Mouse (Mus musculus) mouse embryonic stem cell (cell line): ENCODE data around the gene Abcg1.

ENCODE experiments used
- in situ Hi-C, 2 experiments: fragments of 300-500 bp; cut with MboI; formaldehyde crosslinking; loops; 1 replicate in 1 of 2; 3 replicates in 1 of 2; pipeline ENCODE4 v1.14.3; 2019 to 2020; ENCODE audit warnings: low sequenced_read_pairs in 2 of 2, low pct_unique_long_range_greater_than_20kb in 1 of 2, mixed read lengths in 1 of 2; ENCODE audit not compliant: unreplicated experiment in 1 of 2

The Abcg1 gene

GRCm38 (mm10) chr17:31145998-31146397 lies 88.5 kb downstream of the Abcg1 start:
- in situ Hi-C loops: no loop called here

GRCm38 (mm10) chr17:31152512-31152911 lies 95.0 kb downstream of the Abcg1 start:
- in situ Hi-C loops: no loop called here

GRCm38 (mm10) chr17:31152966-31153499 lies 95.6 kb downstream of the Abcg1 start:
- in situ Hi-C loops: no loop called here

- in situ Hi-C loops: no loop called here
Observed at GRCm38 (mm10) chr17:31153785-31154184, 96.3 kb downstream of the Abcg1 start.

GRCm38 (mm10) chr17:31157921-31158320 lies 100.4 kb downstream of the Abcg1 start:
- in situ Hi-C loops: no loop called here

GRCm38 (mm10) chr17:31160291-31160690 lies 102.8 kb downstream of the Abcg1 start:
- in situ Hi-C loops: no loop called here

GRCm38 (mm10) chr17:31162607-31163006 lies 105.1 kb downstream of the Abcg1 start:
- in situ Hi-C loops: no loop called here

- in situ Hi-C loops: no loop called here
Observed at GRCm38 (mm10) chr17:31163821-31164220, 106.3 kb downstream of the Abcg1 start.

GRCm38 (mm10) chr17:31165127-31165526 lies 107.7 kb downstream of the Abcg1 start, which contains the start of gene Tff1:
Tff1 (minus strand) TSS chr17:31165277.
- in situ Hi-C loops: no loop called here
